Mouse (Mus musculus) frontal cortex, adult (tissue): ENCODE measurements at regions not wholly inside any gene's neighbourhood (a gene's known extent, or its start where the extent isn't known, plus 50 kb on each side); places are given as distances from the start of the nearest gene placed in this dataset.

Source experiments
- ATAC-seq: cut with Nextera tagmentation; 2 replicates; pipeline ENCODE4 v1.9.2; 2017; ENCODE audit warnings: mild to moderate bottlenecking, moderate library complexity, mixed read lengths; ENCODE audit not compliant: low TSS enrichment

DNA sequence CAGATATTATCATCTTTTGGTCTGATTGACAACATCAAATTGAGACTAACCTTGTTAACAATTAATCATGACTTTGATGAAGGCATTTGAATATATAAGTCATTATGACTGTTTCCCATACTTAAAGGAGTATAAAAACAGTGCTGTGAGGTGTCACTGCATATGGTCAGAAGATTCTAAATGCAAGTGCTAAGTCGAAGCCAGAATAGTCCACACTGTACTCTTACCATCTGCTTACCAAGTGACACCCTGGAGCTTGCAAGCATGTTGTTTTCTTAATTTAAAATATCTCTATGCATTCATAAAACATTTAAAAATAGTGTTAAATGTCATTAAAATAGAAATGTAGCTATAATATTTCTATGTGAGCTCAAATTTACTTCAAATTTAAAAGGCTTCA, 63.9 kb downstream of the Gm21834 start:
- peak; percentile 98 for ATAC-seq
